Mouse (Mus musculus) lung, embryonic 14.5 days (tissue): ENCODE results near the gene Hsd17b1. TPM values are rescaled to one million over a fixed set of nuclear protein-coding genes. Genes with fewer than 3 reads are reported as not detected.

ENCODE experiments used
- ATAC-seq: fragments of 200-750 bp; cut with Nextera tagmentation; 2 replicates; pipeline ENCODE4 v1.8.0; 2017; ENCODE audit warnings: mild to moderate bottlenecking, moderate TSS enrichment, moderate library complexity; ENCODE audit not compliant: insufficient read depth
- DNase-seq: peaks from one replicate; pipeline ENCODE4 v3.0.0-alpha.2; 2015
- H3K27ac ChIP-seq: fragments of 300-500 bp; sonication (generic); 2 replicates; pipeline ENCODE4 v1.5.1; 2014; ENCODE audit warnings: low read depth, mild to moderate bottlenecking, moderate library complexity
- H3K27me3 ChIP-seq: fragments of 300-500 bp; sonication (generic); 2 replicates; pipeline ENCODE4 v1.6.1; 2014; ENCODE audit warnings: low read length, control low read depth; ENCODE audit not compliant: insufficient read depth
- H3K36me3 ChIP-seq: fragments of 300-500 bp; sonication (generic); 2 replicates; pipeline ENCODE4 v1.6.1; 2014; ENCODE audit warnings: control low read depth; ENCODE audit not compliant: insufficient read depth
- H3K4me1 ChIP-seq: fragments of 300-500 bp; sonication (generic); 2 replicates; pipeline ENCODE4 v1.6.1; 2014; ENCODE audit warnings: antibody characterized with exemption, control low read depth; ENCODE audit not compliant: insufficient read depth
- H3K4me2 ChIP-seq: fragments of 300-500 bp; sonication (generic); 2 replicates; pipeline ENCODE4 v1.6.1; 2014; ENCODE audit warnings: mild to moderate bottlenecking
- H3K4me3 ChIP-seq: fragments of 300-500 bp; sonication (generic); 2 replicates; pipeline ENCODE4 v1.5.1; 2014; ENCODE audit warnings: low read depth, low read length
- H3K9ac ChIP-seq: fragments of 300-500 bp; sonication (generic); 2 replicates; pipeline ENCODE4 v1.6.1; 2014
- H3K9me3 ChIP-seq: fragments of 300-500 bp; sonication (generic); 2 replicates; pipeline ENCODE4 v1.6.1; 2016; ENCODE audit warnings: low read depth, low read length, control low read depth
- CTCF ChIP-seq: IDR thresholded peaks from 2 replicates; pipeline ENCODE4 v1.5.1; 2016; ENCODE audit warnings: antibody characterized with exemption, low read depth
- WGBS: fragments of 180-500 bp; shearing (Covaris S2); extraction: QIAGEN DNeasy Blood & Tissue Kit; methylation state at CpG from one replicate; pipeline ENCODE4 v1.1.7; 2014; 5-methylcytosine and 5-hydroxymethylcytosine counted together
- microRNA-seq: library from miRNA; unstranded; fragments of <30 nt; microRNA quantifications from one replicate; pipeline ENCODE4, GENCODE M21; 2016; ENCODE audit warnings: borderline number of aligned reads
- polyA plus RNA-seq: library from polyadenylated mRNA; unstranded; fragments of >200 nt; fragmentation: Nextera tagmentation; extraction: Ambion mirVana; gene quantifications from 2 replicates; pipeline ENCODE4 v1.2.1, GENCODE M21; 2014

The Hsd17b1 gene
- polyA plus RNA-seq, 1 experiment from 2014 or later, result not detected

DNA sequence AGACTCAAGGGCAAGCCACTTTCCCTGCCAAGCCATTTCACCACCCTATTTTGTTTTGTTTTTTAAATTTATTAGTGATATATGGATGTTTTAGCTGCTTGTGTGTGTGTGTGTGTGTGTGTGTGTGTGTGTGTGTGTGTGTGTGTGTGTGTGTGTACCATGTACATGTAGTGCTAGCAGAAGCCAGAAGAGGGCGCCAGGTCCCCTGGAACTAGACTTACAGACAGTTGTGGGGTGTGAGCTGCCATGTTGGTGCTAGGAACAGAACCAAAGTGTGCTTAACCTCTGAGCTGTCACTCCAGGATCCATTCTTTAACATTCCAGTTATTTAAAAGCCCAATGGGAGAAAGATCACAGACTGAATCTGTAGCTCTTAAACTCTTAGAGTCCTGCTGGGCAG, 48.9 kb downstream of the Hsd17b1 start:
- Histone ChIP-seq H3K27me3 (no peaks in the 10 kb centered on the region), H3K9ac (no peak overlapping the region), H3K9me3 (no peaks in the 10 kb centered on the region), H3K4me2 (no peak overlapping the region), H3K4me3 (no peak overlapping the region), H3K36me3 (peaks cover 38% of the 10 kb centered on the region), H3K4me1 (no peaks in the 10 kb centered on the region), H3K27ac (no peak overlapping the region)
- peak; percentile 15 for DNase-seq
- TF ChIP-seq CTCF, result peak; percentile 41
- ATAC-seq, result no peak
- 83% methylated on average over 1 of the region's 1 CpGs for WGBS

DNA sequence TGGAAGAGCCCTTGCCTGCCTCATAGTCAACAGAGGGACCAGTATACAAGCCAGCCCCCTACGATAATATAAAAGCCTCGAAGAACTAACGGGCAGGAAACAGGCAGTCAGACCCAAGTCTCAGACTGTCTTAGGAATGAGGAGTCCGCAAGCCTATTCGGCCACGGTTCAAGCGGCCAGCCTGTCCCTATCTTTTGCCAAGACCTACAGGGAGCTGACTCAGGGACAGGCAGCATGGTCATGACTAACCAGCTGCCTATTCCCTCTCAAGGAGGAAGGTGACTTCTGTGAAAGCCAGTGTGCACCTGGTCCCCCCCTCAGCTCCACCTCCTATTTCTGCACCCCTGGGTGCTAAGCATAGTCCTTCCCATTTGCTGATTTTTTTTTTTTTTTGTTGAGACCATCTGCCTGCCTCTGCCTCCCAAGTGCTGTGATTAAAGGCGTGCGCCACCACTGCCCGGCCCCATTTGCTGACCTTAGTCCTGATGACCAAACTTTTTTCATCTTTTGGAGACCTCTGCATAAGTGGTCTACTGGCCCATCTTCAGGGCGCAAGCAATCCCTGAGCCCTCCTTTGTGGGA, 50.9 kb downstream of the Hsd17b1 start:
- no peak for DNase-seq
- H3K4me3 ChIP-seq, result no peak overlapping the region
- no peak for ATAC-seq
- no peak overlapping the region for H3K4me2 ChIP-seq
- TF ChIP-seq CTCF, result no peak
- H3K27ac ChIP-seq, result no peak overlapping the region
- no peaks in the 10 kb centered on the region for H3K27me3 ChIP-seq
- H3K9ac ChIP-seq, result no peak overlapping the region
- H3K9me3 ChIP-seq, result no peaks in the 10 kb centered on the region
- peaks cover 20% of the 10 kb centered on the region for H3K36me3 ChIP-seq
- 77% methylated on average over 11 of the region's 11 CpGs for WGBS
- H3K4me1 ChIP-seq, result no peaks in the 10 kb centered on the region

Small RNAs within 50 kb of the gene (microRNA-seq; reads per million reads assigned to microRNA genes)
- not detected for gene Mir6928

Other genes starting within 250 kb of the Hsd17b1 start
- 26.6 and 27.9 TPM in 2 replicates for gene Stat5b, start 227.7 kb upstream of the Hsd17b1 start, polyA plus RNA-seq
- 5.4 and 5.8 TPM in 2 replicates for gene Stat5a, start 219.1 kb upstream of the Hsd17b1 start, polyA plus RNA-seq
- gene Stat3, start 138.9 kb upstream of the Hsd17b1 start, polyA plus RNA-seq, result 33.8 and 36.5 TPM in 2 replicates
- gene Cavin1, start 107.5 kb upstream of the Hsd17b1 start, polyA plus RNA-seq, result 137 and 143 TPM in 2 replicates
- gene Atp6v0a1, start 69.0 kb upstream of the Hsd17b1 start, polyA plus RNA-seq, result 32.8 and 38.0 TPM in 2 replicates
- gene Naglu, start 8.4 kb upstream of the Hsd17b1 start, polyA plus RNA-seq, result 13.2 and 14.0 TPM in 2 replicates
- gene Coasy, start 4.2 kb downstream of the Hsd17b1 start, polyA plus RNA-seq, result 37.9 and 38.0 TPM in 2 replicates
- gene Mlx, start 8.9 kb downstream of the Hsd17b1 start, polyA plus RNA-seq, result 39.1 and 40.5 TPM in 2 replicates
- gene Psmc3ip, start 17.0 kb downstream of the Hsd17b1 start, polyA plus RNA-seq, result 39.9 and 44.1 TPM in 2 replicates
- gene Retreg3, start 41.5 kb downstream of the Hsd17b1 start, polyA plus RNA-seq, result 9.3 and 9.4 TPM in 2 replicates
- gene Tubg1, start 41.5 kb downstream of the Hsd17b1 start, polyA plus RNA-seq, result 89.8 and 96.0 TPM in 2 replicates
- 2.7 and 4.1 TPM in 2 replicates for gene Tubg2, start 77.5 kb downstream of the Hsd17b1 start, polyA plus RNA-seq
- 0.84 and 1.0 TPM in 2 replicates for gene Cntnap1, start 92.1 kb downstream of the Hsd17b1 start, polyA plus RNA-seq
- 15.9 and 18.0 TPM in 2 replicates for gene Plekhh3, start 92.9 kb downstream of the Hsd17b1 start, polyA plus RNA-seq
- gene Ccr10, start 97.0 kb downstream of the Hsd17b1 start, polyA plus RNA-seq, result 0.11 TPM in 1 of 2 replicates, not detected in the other
- gene Ezh1, start 148.1 kb downstream of the Hsd17b1 start, polyA plus RNA-seq, result 17.4 and 18.9 TPM in 2 replicates
- gene Ramp2, start 167.6 kb downstream of the Hsd17b1 start, polyA plus RNA-seq, result 271 and 276 TPM in 2 replicates
- 132 and 139 TPM in 2 replicates for gene Vps25, start 175.3 kb downstream of the Hsd17b1 start, polyA plus RNA-seq
- gene Wnk4, start 182.2 kb downstream of the Hsd17b1 start, polyA plus RNA-seq, result 5.3 and 5.8 TPM in 2 replicates
- 1.0 and 1.9 TPM in 2 replicates for gene Cntd1, start 200.6 kb downstream of the Hsd17b1 start, polyA plus RNA-seq
- 190 and 197 TPM in 2 replicates for gene Coa3, start 200.7 kb downstream of the Hsd17b1 start, polyA plus RNA-seq
- 149 and 154 TPM in 2 replicates for gene Becn1, start 223.9 kb downstream of the Hsd17b1 start, polyA plus RNA-seq
- 118 and 123 TPM in 2 replicates for gene Psme3, start 237.8 kb downstream of the Hsd17b1 start, polyA plus RNA-seq
- 1.5 TPM in 2 replicates for gene Aoc2, start 246.7 kb downstream of the Hsd17b1 start, polyA plus RNA-seq